Mouse (Mus musculus): ENCODE results near the gene Rps21.

Gene Rps21

DNA sequence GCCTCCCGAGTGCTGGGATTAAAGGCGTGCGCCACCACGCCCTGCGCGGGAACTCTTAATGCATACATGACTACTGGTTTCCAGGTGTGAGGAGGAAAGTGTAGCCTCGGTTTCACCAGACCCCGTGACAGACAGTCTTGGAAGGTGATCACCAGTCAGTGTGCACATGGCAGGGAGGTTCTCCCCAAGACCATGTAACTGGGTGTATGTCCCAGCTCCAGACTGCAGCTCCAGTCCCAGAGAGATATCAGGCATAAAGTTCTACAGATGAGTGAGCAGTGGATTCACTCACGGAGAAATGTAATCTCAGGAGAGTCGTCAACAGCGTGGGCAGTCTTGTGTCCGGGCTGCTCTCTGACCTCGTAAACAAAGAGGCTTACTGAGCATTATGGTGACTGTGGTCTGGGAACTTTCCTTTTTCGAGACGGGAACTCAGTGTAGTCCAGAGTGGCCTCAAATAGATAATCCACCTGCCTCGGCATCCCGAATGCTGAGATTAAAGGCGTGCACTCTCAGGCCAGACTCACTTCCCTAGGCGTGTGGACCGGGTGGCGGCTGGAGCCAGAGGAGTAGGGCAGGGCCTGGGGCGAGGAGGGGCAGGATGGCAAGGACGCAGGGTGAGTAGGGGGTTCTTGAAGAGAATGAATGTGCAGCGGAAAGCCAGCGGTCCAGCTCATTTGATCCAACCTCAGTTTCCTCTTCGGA lies 729 bp upstream of the Rps21 start:
- in situ Hi-C loops (cut with MboI; ENCODE audit: unreplicated experiment in 2 of 2): loop anchor here (10.0 to 25.0 kb wide), 3 partner anchors 212 to 1056 kb away; partner anchors contain the start of genes Psma7 (in 2 of the 2), Ss18l1 (in 2 of the 2), Rtel1 (in 1 of the 2) and Stmn3 (in 1 of the 2)

DNA sequence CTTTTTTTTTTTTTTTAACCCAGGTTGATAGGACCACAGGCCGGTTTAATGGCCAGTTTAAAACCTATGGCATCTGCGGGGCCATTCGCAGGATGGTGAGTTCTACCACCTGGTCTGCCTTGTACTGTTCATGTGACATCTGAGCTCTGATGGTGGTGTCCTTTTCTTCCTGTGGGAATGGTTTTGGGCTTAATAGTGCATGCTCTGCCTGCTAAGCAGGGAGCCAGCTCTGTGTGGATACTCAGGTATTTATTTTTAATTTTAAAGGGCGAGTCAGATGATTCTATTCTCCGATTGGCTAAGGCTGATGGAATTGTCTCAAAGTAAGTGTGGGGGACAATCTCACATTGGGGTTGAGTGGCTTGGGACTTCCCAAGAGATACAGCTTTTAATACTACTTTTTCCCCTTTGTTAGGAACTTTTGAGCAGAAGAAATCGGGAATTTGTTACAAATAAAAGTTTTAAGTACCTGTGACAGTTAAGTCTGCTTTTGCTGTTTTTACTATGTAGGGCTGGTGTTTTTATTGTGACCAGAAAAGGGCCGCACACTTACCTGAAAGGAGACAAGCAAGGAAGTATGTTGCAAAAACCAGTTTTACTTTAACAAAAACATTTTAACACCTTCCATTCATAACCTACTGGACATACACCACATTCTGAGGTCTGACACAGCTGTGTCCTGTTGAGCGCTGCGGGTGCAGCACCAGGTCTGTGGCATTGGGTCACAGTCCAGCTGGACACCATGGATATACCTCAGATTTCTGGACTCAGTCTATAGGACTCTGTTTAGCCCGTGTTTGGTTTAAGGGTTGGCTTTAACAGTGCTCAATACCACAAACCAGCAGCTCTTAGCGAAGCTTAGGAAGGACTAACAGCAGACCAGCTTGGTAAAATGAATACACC lies 1.0 kb downstream of the Rps21 start:
- in situ Hi-C loops (cut with MboI; ENCODE audit: unreplicated experiment in 2 of 2): loop anchor here (10.0 to 25.0 kb wide), 3 partner anchors 213 to 1054 kb away; partner anchors contain the start of genes Psma7 (in 2 of the 2), Ss18l1 (in 2 of the 2), Rtel1 (in 1 of the 2) and Stmn3 (in 1 of the 2)

DNA sequence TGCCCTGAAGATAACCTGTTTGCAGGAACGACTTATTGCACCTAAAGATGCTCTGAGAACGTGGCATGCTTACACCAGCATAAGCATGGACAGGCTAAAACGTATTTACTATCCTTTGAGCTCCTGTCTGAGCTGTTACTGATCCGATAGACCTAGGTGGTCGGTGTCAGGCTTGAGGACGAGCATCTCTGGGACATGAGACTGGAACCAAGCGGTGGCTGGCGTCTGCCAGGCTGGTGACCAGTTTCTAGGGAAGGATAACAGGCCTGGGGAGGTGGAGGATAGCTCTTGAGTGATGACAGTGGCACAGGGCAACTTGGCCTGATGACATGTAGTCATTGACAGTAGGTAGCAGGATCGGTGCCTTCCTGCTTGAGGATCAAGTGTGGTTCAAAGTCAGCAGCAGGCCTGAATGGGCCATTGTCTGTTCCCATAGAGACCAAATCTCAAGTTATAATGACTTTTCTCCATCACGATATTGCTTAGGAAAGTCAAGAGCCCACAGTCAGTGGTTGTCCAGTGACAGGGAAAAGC lies 1.8 kb downstream of the Rps21 start:
- in situ Hi-C loops (cut with MboI; ENCODE audit: unreplicated experiment in 2 of 2): loop anchor here (10.0 to 25.0 kb wide), 3 partner anchors 214 to 1053 kb away; partner anchors contain the start of genes Psma7 (in 2 of the 2), Ss18l1 (in 2 of the 2), Rtel1 (in 1 of the 2) and Stmn3 (in 1 of the 2)

DNA sequence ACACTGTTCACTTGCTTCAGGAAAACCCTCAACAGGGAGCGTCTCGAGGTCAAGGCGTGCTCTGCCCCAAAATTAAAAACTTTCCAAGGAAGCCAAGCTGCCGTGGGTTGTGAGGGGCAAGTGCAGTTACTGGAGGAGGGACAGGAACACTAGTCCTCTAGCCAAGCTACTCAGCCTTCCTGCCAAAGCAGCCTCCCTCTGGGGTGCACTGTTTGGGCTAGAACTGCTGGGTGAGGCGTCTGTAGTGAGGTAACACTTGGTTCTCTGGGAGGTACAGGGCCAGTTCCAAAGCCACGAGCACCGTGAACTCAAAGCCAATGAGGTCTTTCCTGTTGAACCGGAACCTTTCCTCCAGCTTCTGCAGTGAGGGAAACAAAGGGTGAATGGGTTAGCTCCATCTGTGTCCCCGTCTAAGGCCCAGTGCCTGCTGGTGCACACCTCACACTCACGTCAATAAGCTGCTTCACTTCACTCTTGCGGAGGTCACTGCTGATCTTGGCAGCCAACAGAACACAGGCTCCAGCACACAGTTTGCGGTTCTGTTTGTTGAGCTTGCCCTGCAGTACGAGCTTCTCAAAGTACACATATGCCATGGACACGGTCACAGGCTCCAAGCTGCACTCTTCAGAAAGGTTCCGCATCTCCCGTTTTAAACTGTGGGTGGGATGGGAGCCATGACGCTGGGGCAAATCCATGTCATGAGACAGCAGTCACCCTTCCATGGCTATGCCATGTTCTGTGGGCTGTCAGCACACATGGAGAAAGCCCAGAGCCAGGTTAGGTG lies 2.8 kb downstream of the Rps21 start:
- in situ Hi-C loops (cut with MboI; ENCODE audit: unreplicated experiment in 2 of 2): loop anchor here (10.0 to 25.0 kb wide), 3 partner anchors 215 to 1052 kb away; partner anchors contain the start of genes Psma7 (in 2 of the 2), Ss18l1 (in 2 of the 2), Rtel1 (in 1 of the 2) and Stmn3 (in 1 of the 2)

DNA sequence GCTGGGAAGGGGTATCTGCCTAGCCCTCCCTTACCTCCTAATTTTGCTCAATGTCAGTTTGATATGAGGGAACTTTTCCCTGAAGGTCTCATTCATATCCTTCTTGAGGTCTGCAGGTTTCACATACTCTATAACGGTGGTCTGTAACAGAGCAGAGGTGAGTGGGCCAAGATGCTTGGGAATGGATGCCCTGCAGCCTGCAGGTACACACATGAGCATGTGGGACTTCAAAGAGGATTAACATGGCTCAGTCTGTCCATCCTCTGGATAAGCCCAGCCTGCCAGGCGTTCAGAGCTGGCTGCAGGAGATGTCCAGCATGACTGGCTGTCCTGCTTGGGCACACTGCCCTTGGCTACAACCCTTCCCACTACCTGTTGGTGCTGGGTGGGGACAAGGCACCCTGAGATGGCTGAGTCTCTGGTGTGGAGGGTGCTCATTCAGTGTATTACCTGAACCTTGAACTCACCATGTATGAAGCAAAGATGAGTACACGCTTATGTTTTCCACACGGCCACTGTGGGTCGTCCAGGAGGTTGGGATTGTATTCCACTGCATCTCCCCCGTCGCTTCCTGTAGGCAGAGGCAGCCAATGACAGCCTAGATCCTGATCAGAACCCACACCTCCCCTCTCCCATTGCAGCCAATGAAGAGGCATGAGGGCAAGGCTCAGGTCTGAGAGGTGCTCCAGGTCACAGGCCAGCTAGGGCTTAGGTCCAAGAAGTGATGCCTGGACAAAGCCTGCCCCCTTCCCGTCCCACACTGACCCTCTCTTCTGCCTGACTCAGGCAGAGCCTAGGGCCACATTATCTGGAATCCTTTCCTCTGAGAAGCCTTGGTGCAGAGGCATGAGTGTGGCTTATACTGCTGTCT lies 3.7 kb downstream of the Rps21 start:
- in situ Hi-C loops (cut with MboI; ENCODE audit: unreplicated experiment in 2 of 2): loop anchor here in 1 of 2 experiments (25.0 kb wide), 1 partner anchor 1051 kb away; the partner anchor contains the start of genes Rtel1 and Stmn3

DNA sequence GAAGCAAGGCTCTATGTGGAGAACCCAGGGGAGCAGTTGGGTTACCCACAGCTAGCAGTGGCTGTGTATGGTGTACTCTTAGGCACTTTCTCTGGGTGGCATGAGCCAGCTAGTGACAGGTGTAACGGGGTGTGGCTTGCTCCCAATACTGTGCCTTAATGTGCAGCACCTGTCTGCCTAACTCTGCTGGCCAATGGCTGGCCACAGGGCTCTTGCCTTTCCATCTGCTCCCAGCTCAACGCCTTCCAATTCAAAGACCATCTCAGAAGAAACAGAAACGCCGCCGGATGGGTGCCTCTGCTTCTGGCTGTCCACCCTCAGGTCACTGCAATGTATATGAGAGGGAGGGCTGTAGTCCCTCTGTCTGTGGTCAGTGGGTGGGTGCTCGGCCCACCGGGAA lies 4.7 kb downstream of the Rps21 start:
- in situ Hi-C loops (cut with MboI; ENCODE audit: unreplicated experiment in 2 of 2): loop anchor here in 1 of 2 experiments (25.0 kb wide), 1 partner anchor 1050 kb away; the partner anchor contains the start of genes Rtel1 and Stmn3

DNA sequence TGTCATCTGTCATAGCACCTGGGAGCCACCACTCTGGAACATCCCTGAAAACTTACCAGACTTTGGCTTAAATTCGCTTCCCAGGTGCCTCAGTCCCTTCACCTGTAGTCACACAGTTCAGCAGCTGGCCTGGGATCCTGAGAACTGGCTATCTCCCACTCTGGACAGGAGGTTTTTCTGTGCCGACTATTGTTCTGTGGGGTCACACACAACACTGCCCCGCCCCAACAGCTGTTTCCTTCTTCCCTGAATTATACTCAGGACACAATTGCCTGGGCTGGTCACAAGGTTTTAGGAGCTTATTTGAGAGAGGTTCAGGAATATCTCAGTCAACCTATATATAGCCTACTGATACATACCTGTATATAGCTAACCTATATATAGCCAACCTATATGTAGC lies 5.3 kb downstream of the Rps21 start:
- in situ Hi-C loops (cut with MboI; ENCODE audit: unreplicated experiment in 2 of 2): loop anchor here in 1 of 2 experiments (25.0 kb wide), 1 partner anchor 1050 kb away; the partner anchor contains the start of genes Rtel1 and Stmn3

DNA sequence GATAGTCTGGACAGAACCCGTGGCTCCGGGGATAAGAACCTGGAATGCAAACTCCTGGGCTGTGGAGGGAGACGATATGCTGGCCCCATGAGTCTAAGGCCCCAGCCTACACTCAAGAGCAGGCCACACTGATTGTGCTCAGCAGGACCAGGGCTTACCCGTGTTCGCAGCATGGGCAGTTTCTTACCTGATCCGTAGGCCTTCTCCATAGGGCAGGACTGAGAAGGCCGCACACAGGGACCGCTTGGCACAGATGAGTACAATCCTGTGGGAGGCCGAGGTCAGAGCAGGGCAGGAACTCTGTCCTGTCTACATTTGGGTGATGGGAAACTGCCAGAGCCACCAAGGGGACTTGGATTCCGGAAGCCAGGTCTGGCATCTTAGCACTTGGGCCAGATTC lies 5.7 kb downstream of the Rps21 start:
- in situ Hi-C loops (cut with MboI; ENCODE audit: unreplicated experiment in 2 of 2): loop anchor here in 1 of 2 experiments (25.0 kb wide), 1 partner anchor 1049 kb away; the partner anchor contains the start of genes Rtel1 and Stmn3

DNA sequence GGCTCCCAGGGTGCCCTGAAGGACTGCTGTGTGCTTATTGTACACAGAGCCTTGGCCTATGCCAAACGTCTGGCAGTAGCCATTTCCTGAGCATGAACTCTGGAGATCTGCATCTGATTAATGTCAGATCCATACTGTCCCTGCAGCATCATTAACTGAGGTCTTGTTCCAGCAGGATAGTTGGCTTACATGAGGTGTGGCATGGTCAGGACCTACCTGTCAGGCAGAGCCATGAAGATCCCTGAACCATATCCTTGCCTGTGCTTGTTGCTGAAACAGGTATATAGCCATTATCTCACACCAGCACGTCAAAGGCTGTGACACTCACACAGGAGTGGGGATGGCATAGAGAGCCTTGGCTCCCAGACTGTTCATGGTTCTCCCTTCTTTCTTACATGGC lies 10.8 kb downstream of the Rps21 start:
- in situ Hi-C loops (cut with MboI; ENCODE audit: unreplicated experiment in 2 of 2): loop anchor here in 1 of 2 experiments (25.0 kb wide), 1 partner anchor 1044 kb away; the partner anchor contains the start of genes Rtel1 and Stmn3

DNA sequence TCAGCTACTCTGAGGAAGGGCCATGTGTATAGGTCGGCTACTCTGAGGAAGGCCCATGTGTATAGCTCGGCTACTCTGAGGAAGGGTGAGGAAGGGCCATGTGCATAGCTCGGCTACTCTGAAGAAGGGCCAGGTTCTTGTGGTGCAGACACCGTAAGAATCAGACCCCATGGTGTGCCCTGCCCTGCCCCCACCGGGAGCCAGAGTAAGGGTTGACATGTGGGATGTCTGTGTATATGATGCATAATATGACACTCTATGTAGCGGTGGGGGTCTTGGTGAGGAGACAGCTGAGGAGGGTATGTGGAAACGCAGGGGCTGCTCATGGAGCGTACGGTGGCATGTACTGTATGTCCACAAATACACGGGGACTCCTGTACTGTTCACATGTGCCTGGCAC lies 12.2 kb downstream of the Rps21 start:
- in situ Hi-C loops (cut with MboI; ENCODE audit: unreplicated experiment in 2 of 2): loop anchor here in 1 of 2 experiments (25.0 kb wide), 1 partner anchor 1043 kb away; the partner anchor contains the start of genes Rtel1 and Stmn3

DNA sequence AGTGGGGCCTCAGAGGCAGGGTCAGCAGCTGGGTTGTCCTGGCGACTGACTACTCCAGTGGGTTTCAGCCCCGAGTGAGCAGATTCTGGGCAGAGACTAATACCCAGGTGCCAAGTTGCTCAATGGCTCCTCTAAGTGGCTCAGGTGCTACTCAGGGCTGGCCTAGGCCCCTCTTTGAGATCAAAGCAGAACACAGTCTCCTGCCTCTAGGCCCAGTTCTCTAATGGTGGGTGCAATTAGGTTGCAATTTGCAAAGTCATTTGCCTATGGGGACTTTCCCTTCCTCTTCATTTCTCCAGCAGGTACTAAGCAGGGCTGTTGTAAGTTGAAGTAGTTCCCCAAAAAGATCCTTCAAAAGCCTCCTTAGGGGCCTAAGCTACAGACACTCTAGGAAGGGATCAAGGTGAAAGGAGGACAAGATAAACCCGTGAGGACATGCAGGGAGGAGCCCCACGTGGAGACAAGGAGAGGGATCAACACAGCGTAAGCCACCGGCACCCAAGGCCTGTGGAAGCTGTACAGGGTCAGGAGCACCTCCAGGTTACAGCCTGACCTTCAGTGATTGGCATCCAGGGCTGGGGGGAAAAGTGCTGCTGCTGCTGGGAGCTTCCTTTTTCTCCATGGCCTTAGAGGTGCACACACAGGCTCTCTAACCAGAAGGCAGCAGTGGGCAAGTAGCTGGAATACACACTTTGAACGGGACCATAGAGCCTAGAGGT lies 13.5 kb downstream of the Rps21 start:
- in situ Hi-C loops (cut with MboI; ENCODE audit: unreplicated experiment in 2 of 2): loop anchor here (5.0 to 25.0 kb wide), 5 partner anchors 77 to 1042 kb away; partner anchors contain the start of genes Rtel1 (in 1 of the 2) and Stmn3 (in 1 of the 2)

DNA sequence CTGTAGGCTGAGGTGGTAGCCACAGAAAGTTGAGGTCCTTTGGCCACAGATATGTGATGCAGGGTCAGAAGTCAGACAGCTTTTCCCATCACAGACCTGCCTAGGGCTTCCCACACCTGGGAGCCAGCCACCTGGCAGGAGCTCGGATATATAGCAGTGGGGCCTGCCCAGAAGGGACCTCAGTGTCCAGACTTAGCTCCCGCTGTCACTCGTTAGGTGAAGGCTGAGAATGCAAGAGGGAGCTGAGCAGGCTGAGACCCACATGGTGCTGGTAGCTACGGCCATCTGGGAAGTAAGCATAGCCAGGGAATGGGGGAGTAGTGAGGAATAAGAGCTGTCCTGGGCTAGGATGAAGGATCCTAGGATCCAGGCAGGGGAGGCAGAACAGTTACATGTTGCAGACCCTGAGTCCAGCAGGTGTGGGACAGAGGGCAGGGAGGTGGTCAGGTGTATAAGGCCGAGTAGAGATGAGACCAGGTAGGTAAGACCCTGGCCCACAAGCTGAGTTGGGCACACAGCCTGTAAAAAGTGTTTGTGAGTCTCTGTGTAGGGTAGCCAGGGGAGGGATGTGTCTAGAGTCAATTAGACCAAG lies 14.7 kb downstream of the Rps21 start:
- in situ Hi-C loops (cut with MboI; ENCODE audit: unreplicated experiment in 2 of 2): loop anchor here (5.0 to 25.0 kb wide), 5 partner anchors 75 to 1040 kb away; partner anchors contain the start of genes Rtel1 (in 1 of the 2) and Stmn3 (in 1 of the 2)

DNA sequence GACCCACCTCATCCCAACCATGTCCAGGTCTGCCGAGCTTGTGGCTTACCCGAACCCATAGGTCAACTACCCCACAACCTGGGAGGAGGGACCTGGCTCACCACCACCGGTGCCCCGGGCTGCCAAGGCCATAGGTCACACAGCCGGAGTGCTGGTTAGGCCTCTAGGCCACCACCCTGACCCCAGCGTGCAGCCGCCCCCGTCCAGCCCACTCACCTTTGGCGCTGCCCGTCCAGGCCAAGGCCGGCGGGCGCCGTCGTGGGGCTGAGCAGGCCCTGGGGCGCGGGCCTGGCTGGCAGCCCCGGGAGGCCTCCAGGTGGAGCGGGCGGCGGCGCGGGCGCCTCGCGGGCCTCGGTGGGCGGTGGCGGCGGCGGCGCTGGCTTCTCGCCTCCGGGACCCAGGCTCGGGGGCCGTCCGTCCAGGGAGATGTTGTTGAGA lies 15.7 kb downstream of the Rps21 start:
- in situ Hi-C loops (cut with MboI; ENCODE audit: unreplicated experiment in 2 of 2): loop anchor here (5.0 to 25.0 kb wide), 5 partner anchors 74 to 1039 kb away; partner anchors contain the start of genes Rtel1 (in 1 of the 2) and Stmn3 (in 1 of the 2)

DNA sequence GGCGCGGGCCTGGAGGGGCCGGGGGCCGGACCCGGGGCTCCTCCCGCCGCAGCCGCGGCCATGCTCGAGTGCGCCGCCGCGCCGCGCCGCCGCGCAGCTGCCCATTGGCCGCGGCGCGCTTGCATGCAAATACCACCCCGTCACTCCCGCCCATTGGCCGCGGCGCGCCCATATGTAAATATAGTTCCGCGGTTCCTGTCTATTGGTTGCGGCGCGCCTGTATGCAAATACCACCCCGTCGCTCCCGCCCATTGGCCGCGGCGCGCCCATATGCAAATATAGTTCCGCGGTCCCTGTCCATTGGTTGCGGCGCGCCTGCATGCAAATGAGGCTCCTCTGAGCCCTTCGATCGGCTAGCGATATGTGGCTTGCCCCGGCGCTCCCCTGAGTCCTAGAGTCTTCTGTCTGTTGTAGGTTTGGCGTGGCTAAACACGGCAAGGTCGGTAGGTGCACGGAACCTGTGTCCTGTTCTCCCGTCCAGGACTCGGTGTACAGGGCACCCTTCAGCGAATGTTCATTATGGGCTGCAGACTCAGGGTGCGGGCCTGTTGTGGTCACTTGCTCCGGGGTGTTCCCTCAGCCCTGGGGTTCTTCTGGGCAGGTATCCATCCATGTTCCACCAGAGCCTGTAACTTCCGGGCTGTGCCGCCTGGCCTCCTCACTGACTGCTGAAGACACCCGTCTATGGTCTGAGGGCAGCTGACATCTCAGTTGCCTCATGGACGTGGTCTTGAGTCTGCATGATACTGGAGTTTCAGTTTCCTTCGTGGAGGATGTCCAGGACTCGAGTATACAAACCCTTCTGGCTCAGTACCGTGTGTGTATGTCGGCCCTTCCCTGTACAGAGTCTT lies 16.4 kb downstream of the Rps21 start, which contains the start of gene Cables2:
Cables2 (minus strand) TSS at position 103 of the 851 bp plus-strand sequence.
- in situ Hi-C loops (cut with MboI; ENCODE audit: unreplicated experiment in 2 of 2): loop anchor here (5.0 to 25.0 kb wide), 5 partner anchors 74 to 1039 kb away; partner anchors contain the start of genes Rtel1 (in 1 of the 2) and Stmn3 (in 1 of the 2)

DNA sequence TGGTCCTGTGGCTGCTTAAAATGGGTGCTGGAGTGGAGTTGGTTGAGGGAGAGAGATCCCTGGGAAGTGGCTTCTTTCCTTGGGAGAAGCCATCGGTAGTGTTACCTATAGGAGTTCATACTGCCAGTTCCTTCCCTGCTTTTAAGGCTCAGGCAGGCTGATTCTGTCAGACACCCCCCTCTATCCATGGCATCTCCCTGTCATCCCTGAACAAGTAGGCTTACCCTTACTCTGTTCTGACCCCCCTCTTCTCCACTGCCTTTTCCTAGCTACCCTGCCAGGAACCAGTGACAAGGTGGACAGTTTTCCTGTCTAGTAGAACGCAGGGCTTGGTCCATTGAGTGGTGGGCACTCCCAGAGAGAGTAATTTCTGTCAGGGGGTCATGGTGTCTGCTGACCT lies 17.3 kb downstream of the Rps21 start:
- in situ Hi-C loops (cut with MboI; ENCODE audit: unreplicated experiment in 2 of 2): loop anchor here (5.0 to 25.0 kb wide), 5 partner anchors 73 to 1038 kb away; partner anchors contain the start of genes Rtel1 (in 1 of the 2) and Stmn3 (in 1 of the 2)
